Mouse (Mus musculus) heart, adult 2 months (tissue): ENCODE measurements at regions not wholly inside any gene's neighbourhood (a gene's known extent, or its start where the extent isn't known, plus 50 kb on each side); places are given as distances from the start of the nearest gene placed in this dataset.

ENCODE experiments used
- CTCF ChIP-seq: fragments of 200-600 bp; IDR thresholded peaks from 2 replicates; pipeline ENCODE4 v1.8.1; 2022; ENCODE audit warnings: antibody characterized with exemption, mild to moderate bottlenecking, moderate library complexity
- EP300 ChIP-seq: fragments of 200-500 bp; IDR thresholded peaks from 2 replicates; pipeline ENCODE4 v1.6.1; 2011; ENCODE audit warnings: low read depth, low read length, control low read depth; ENCODE audit not compliant: insufficient read depth
- POLR2A ChIP-seq: fragments of 200-500 bp; IDR thresholded peaks from 2 replicates; pipeline ENCODE4 v1.6.1; 2011; ENCODE audit warnings: mild to moderate bottlenecking, low read depth, low read length, control low read depth; ENCODE audit not compliant: insufficient read depth

DNA sequence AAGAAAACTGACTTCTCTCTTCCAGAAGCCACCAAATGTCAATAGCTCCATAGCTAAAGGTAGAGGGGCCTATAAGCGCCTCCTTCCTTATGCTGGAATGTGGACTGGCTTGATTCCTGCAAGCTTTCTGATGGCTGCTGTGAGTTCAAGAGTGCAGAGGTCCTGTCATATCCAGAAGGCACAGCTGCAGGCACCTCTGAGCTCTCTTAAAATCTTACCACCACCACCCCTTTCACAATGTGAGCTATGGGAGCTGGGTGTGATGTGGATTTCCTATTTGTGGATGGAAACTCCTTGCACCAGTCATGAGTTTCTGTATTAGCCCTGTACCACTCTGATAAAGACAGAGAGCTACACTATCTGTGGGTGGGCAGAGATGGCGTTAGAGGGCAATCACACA lies 161.2 kb upstream of the Sox2 start:
- TF ChIP-seq CTCF: no peak
- no peak for TF ChIP-seq EP300
- TF ChIP-seq POLR2A: no peak
